Mouse (Mus musculus): Measurements from ENCODE around the gene Dnajc6.

- TF ChIP-seq CTCF (IDR thresholded peaks at IDR 0.05; ENCODE audit: borderline replicate concordance, insufficient read depth, low read depth, low read length) (no peak), POLR2A (IDR thresholded peaks at IDR 0.05; ENCODE audit: borderline replicate concordance, insufficient read depth, low read length) (no peak)
Observed at GRCm38 (mm10) chr4:101579517-101579916, 83.1 kb downstream of the Dnajc6 start.

All from cerebellum, adult 2 months (tissue).